Mouse (Mus musculus): Measurements from ENCODE around the gene Slc36a2. TPM values are rescaled to one million over a fixed set of nuclear protein-coding genes. Genes with fewer than 3 reads are reported as not detected.
"Not testable (repeated sequence)": the region's sequence is repeated elsewhere in the genome, so short reads cannot be mapped to it uniquely, and the experiment has no call there.

The Slc36a2 gene
- total and polyA plus RNA-seq, 2 experiments from 2014 or later = 6.6 to 10.2 TPM

- Histone ChIP-seq H3K27ac (ENCODE audit: low read depth) (peak overlapping the region; percentile 71; the same call in 1 of the 2 replicates), H3K4me3 (ENCODE audit: low read depth, low read length) (no peak overlapping the region), H3K4me2 (ENCODE audit: low read depth, low read length) (no peak overlapping the region), H3K4me1 (ENCODE audit: control insufficient read depth, insufficient read depth) (no peaks in the 10 kb centered on the region), H3K9ac (replicated peaks; ENCODE audit: low read depth, low read length) (no peak overlapping the region), H3K27me3 (ENCODE audit: control insufficient read depth, insufficient read depth, low read length) (no peaks in the 10 kb centered on the region), H3K36me3 (replicated peaks; ENCODE audit: control insufficient read depth, insufficient read depth, low read length) (no peaks in the 10 kb centered on the region), H3K9me3 (replicated peaks; ENCODE audit: control insufficient read depth, low read length) (no peaks in the 10 kb centered on the region)
- TF ChIP-seq CTCF (IDR thresholded peaks at IDR 0.05; ENCODE audit: low read depth) (no peak), EP300 (IDR thresholded peaks at IDR 0.05; ENCODE audit: low read depth) (no peak)
- DNase-seq (ENCODE audit: low spot score) (no peak), ATAC-seq (ENCODE audit: insufficient read depth, low read depth) (no peak)
Measured at GRCm38 (mm10) chr11:55120279-55120678, 64.6 kb downstream of the Slc36a2 start.

GRCm38 (mm10) chr11:55117031-55117430 lies 67.8 kb downstream of the Slc36a2 start:
- no peaks in the 10 kb centered on the region for H3K4me1 ChIP-seq (ENCODE audit: control insufficient read depth, insufficient read depth)
- TF ChIP-seq EP300 (IDR thresholded peaks at IDR 0.05; ENCODE audit: low read depth) (no peak), CTCF (IDR thresholded peaks at IDR 0.05; ENCODE audit: low read depth) (no peak)
- H3K4me3 ChIP-seq (ENCODE audit: low read depth, low read length) = no peak overlapping the region
- ATAC-seq (ENCODE audit: insufficient read depth, low read depth) = no peak
- DNase-seq (ENCODE audit: low spot score) = no peak
- no peaks in the 10 kb centered on the region for H3K36me3 ChIP-seq (replicated peaks; ENCODE audit: control insufficient read depth, insufficient read depth, low read length)
- H3K4me2 ChIP-seq (ENCODE audit: low read depth, low read length) = no peak overlapping the region
- H3K27me3 ChIP-seq (ENCODE audit: control insufficient read depth, insufficient read depth, low read length) = no peaks in the 10 kb centered on the region
- 83% methylated on average over 2 of the region's 2 CpGs for WGBS
- no peaks in the 10 kb centered on the region for H3K9me3 ChIP-seq (replicated peaks; ENCODE audit: control insufficient read depth, low read length)
- H3K27ac ChIP-seq (ENCODE audit: low read depth) = no peak overlapping the region
- H3K9ac ChIP-seq (replicated peaks; ENCODE audit: low read depth, low read length) = no peak overlapping the region

- no peaks in the 10 kb centered on the region for H3K27me3 ChIP-seq (ENCODE audit: control insufficient read depth, insufficient read depth, low read length)
- no peak for DNase-seq (ENCODE audit: low spot score)
- H3K4me3 ChIP-seq (ENCODE audit: low read depth, low read length) = no peak overlapping the region
- TF ChIP-seq CTCF (IDR thresholded peaks at IDR 0.05; ENCODE audit: low read depth) (no peak), EP300 (IDR thresholded peaks at IDR 0.05; ENCODE audit: low read depth) (no peak)
- H3K9ac ChIP-seq (replicated peaks; ENCODE audit: low read depth, low read length) = no peak overlapping the region
- H3K4me1 ChIP-seq (ENCODE audit: control insufficient read depth, insufficient read depth) = no peaks in the 10 kb centered on the region
- no peaks in the 10 kb centered on the region for H3K9me3 ChIP-seq (replicated peaks; ENCODE audit: control insufficient read depth, low read length)
- no peak overlapping the region for H3K27ac ChIP-seq (ENCODE audit: low read depth)
- H3K36me3 ChIP-seq (replicated peaks; ENCODE audit: control insufficient read depth, insufficient read depth, low read length) = no peaks in the 10 kb centered on the region
- no peak overlapping the region for H3K4me2 ChIP-seq (ENCODE audit: low read depth, low read length)
- WGBS = 81% methylated on average over 3 of the region's 3 CpGs
- no peak for ATAC-seq (ENCODE audit: insufficient read depth, low read depth)
Measured at GRCm38 (mm10) chr11:55116004-55116403, 68.9 kb downstream of the Slc36a2 start.

- no peak for ATAC-seq (ENCODE audit: insufficient read depth, low read depth)
- Histone ChIP-seq H3K36me3 (replicated peaks; ENCODE audit: control insufficient read depth, insufficient read depth, low read length) (peaks cover 3% of the 10 kb centered on the region; the same call in 1 of the 2 replicates), H3K9ac (replicated peaks; ENCODE audit: low read depth, low read length) (no peak overlapping the region), H3K4me3 (ENCODE audit: low read depth, low read length) (no peak overlapping the region), H3K4me1 (ENCODE audit: control insufficient read depth, insufficient read depth) (0 out of 2 replicates have a peak, but pooled peaks cover 5% of the 10 kb centered on the region), H3K4me2 (ENCODE audit: low read depth, low read length) (no peak overlapping the region), H3K9me3 (replicated peaks; ENCODE audit: control insufficient read depth, low read length) (no peaks in the 10 kb centered on the region), H3K27ac (ENCODE audit: low read depth) (peak overlapping the region; percentile 43), H3K27me3 (ENCODE audit: control insufficient read depth, insufficient read depth, low read length) (no peaks in the 10 kb centered on the region)
- DNase-seq (ENCODE audit: low spot score) = no peak
- WGBS = 35% methylated on average over 2 of the region's 2 CpGs
- TF ChIP-seq EP300 (IDR thresholded peaks at IDR 0.05; ENCODE audit: low read depth) (no peak), CTCF (IDR thresholded peaks at IDR 0.05; ENCODE audit: low read depth) (no peak)
Measured at GRCm38 (mm10) chr11:55114291-55114690, 70.6 kb downstream of the Slc36a2 start.

GRCm38 (mm10) chr11:55113861-55114250 lies 71.0 kb downstream of the Slc36a2 start:
- H3K4me2 ChIP-seq (ENCODE audit: low read depth, low read length); ATAC-seq (ENCODE audit: insufficient read depth, low read depth): not testable (repeated sequence)
- peak overlapping the region; percentile 43 for H3K27ac ChIP-seq (ENCODE audit: low read depth)

GRCm38 (mm10) chr11:55113209-55113860 lies 71.5 kb downstream of the Slc36a2 start:
- Histone ChIP-seq H3K4me3 (ENCODE audit: low read depth, low read length) (no peak overlapping the region), H3K36me3 (replicated peaks; ENCODE audit: control insufficient read depth, insufficient read depth, low read length) (peaks cover 9% of the 10 kb centered on the region; the same call in 1 of the 2 replicates), H3K27me3 (ENCODE audit: control insufficient read depth, insufficient read depth, low read length) (no peaks in the 10 kb centered on the region), H3K4me1 (ENCODE audit: control insufficient read depth, insufficient read depth) (0 out of 2 replicates have a peak, but pooled peaks cover 5% of the 10 kb centered on the region), H3K27ac (ENCODE audit: low read depth) (peak overlapping the region; percentile 12), H3K9me3 (replicated peaks; ENCODE audit: control insufficient read depth, low read length) (no peaks in the 10 kb centered on the region), H3K9ac (replicated peaks; ENCODE audit: low read depth, low read length) (no peak overlapping the region), H3K4me2 (ENCODE audit: low read depth, low read length) (no peak overlapping the region)
- 32% methylated on average over 7 of the region's 7 CpGs for WGBS
- DNase-seq (ENCODE audit: low spot score) (peak; percentile 28), ATAC-seq (ENCODE audit: insufficient read depth, low read depth) (peak; percentile 57; the same call in 1 of the 2 replicates)
- no peak for TF ChIP-seq CTCF (IDR thresholded peaks at IDR 0.05; ENCODE audit: low read depth)
- no peak for TF ChIP-seq EP300 (IDR thresholded peaks at IDR 0.05; ENCODE audit: low read depth)

More at GRCm38 (mm10) chr11:55113861-55114250, 71.0 kb downstream of the Slc36a2 start:
- not testable (repeated sequence) for H3K9me3 ChIP-seq (replicated peaks; ENCODE audit: control insufficient read depth, low read length); H3K36me3 ChIP-seq (replicated peaks; ENCODE audit: control insufficient read depth, insufficient read depth, low read length); H3K4me3 ChIP-seq (ENCODE audit: low read depth, low read length); DNase-seq (ENCODE audit: low spot score); H3K27me3 ChIP-seq (ENCODE audit: control insufficient read depth, insufficient read depth, low read length); H3K4me1 ChIP-seq (ENCODE audit: control insufficient read depth, insufficient read depth); H3K9ac ChIP-seq (replicated peaks; ENCODE audit: low read depth, low read length)
- WGBS = 12% methylated on average over 3 of the region's 4 CpGs
